Mouse (Mus musculus): ENCODE data around the gene Pgm5.
"Not testable (repeated sequence)": the region's sequence is repeated elsewhere in the genome, so short reads cannot be mapped to it uniquely, and the experiment has no call there.

Gene Pgm5

DNA sequence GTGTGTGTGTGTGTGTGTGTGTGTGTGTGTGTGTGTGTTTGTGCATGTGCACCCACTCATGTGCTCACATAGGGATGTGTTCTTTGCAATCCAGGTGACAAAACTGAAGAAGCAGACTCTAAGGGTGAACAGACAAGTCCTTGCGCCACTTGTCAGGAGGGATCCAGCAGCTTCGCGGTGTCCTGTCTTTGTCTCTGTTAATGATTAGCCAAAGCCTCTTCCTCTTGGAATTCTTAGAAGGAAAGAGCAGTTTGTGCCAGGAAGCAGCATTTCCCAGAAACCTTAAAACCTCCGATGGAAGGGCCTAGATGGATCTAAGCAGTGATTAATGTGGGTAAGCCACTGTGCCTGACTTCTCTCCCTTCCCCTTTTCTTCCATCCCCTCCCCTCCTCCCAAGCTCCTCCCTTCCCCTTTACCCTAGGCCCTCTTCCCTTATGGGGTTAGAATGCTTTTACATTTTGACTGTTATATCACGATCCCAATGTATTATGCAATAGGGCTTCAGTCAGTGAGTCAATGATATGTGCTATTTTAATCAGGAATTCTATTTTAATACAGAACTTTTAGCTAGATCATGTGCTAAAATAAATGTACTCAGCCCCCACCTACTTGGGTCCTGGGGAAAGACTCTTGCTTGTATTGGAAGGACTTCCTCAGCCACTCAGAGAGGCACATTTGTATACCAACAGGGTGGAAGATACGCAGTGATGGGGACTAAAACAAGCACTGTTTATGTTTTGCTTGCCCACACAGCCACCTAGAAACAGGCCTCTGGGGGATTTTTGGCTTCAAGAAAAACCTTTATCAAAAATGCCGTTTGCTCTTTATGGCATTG, 154.4 kb downstream of the Pgm5 start:
- DNase-seq (ENCODE audit: low read depth, low spot score) = no peak

DNA sequence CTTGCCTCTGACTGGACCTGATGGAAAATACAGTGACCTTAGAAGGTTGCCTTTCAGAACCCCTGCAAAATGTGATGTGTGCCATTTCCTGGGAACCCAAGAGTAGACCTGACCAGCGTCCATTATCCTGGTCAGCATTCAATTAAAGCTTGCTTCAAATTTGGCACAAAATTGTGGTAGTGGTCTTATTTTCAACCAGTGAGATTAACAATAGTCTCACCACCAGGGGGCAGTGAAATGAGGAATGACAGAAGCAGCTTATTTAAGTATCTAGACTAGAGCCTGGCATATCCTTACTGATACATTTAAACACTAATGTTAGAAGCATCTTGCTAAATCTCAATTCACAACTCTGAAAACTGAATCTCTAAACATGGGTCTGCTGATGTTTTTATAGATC, 156.3 kb downstream of the Pgm5 start:
- peak; percentile 61 for DNase-seq (ENCODE audit: low read depth, low spot score)

DNA sequence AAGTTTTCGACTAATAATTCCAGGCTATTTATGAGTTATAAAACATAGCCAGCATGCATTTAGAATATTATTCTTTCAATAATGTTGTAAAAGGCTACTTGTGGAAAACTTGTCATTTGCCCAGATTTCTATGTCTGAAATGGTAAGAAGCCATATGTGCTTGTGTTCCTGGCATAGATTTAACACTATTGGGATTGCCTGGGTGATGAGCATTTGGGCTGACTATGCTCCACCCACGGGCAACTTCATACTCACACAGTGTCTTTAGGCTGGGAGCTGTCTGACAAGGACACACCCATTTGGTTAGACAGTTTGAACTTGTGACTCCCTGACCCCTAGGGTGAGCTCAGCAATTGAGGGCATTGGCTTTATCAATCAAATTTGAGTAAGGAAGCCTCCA, 157.3 kb downstream of the Pgm5 start:
- no peak for DNase-seq (ENCODE audit: low read depth, low spot score)

DNA sequence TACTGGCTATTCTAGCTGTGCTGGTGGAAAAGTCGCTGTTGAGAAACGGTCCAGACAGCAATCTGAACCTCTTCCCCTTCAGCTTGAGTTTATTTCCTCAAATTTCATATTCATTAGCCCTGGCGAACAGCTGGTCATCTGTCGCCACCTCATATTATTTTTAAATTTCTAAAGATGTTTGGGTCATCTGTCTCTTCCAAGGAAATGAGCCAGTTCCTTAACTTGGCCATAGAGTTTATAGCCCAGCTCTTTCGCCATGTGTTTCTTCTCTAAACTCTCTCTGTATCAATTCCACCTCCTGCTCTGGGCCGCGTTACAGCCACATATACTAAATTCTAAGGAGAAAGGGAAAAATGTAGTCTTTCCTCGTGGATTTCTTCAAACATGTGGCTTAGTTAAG, 158.0 kb downstream of the Pgm5 start:
- DNase-seq (ENCODE audit: low read depth, low spot score) = no peak

DNA sequence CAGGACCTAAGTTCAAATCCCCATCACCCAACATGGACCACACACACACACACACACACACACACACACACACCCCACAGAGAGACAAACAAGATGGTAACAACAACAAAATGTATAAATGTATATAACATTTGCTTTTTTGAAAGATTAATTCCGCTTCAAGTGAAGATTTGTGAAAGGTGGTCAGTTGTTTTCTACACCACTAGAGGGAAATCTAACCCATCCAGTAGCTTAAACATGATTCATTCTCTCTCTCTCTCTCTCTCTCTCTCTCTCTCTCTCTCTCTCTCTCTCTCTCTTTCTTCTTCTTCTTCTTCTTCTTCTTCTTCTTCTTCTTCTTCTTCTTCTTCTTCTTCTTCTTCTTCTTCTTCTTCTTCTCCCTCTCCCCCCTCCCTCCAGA, 158.5 kb downstream of the Pgm5 start:
- not testable (repeated sequence) for DNase-seq (ENCODE audit: low read depth, low spot score)

DNA sequence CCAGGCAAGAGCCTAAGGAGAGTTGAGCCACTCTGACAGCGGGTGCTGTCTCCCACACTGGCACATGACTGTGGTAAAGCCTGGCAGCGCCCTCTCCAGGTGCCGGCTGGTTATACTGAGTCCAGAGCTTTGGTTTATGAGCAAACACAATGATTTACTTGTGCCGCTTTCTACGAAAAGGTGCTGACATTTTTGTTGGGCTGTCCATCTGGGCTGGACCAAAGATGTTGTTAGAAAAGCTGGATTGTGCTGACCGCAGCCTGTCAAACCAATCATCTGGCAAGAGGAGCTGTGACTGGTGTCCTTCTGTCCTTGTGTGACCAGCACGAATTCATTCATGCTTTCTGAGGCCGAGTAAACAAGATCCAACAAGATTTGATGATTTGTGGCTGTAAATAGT, 159.9 kb downstream of the Pgm5 start:
- DNase-seq (ENCODE audit: low read depth, low spot score) = no peak

DNA sequence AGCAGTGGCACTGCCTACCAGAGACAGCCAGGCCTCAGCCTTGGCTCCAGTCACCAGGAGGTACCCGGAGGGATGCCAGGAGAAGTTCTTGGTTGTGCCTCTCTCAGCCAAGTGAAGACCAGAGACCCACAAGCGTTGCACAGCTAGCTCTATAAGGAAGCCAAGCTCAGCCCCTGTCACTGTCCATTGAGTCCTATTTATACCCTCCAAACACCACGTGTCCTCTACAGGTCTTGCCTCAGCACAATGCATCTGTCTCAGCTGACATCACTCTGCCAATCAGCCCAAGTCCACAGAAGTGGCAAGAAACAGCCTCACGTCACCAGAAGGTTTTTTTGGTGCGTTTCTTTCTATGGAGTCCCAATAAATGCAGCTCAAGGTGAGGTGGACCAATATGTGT, 161.0 kb downstream of the Pgm5 start:
- DNase-seq (ENCODE audit: low read depth, low spot score) = no peak

DNA sequence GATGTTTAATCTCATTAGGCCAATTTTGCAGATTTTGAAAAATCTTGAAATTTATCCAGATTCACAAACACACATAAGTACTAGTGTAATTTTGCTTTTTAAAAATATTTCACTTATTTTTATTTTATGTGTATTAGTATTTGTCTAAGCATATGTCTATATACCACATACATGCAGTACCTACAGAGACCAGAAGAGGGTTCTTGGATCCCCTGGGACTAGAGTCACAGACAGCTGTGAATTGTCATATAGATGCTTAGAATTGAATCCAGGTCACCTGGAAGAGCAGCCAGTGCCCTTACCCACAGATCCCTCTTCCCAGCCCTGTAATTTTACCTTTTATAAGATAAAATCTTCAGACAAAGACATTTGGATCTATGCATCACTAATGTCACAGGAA, 161.7 kb downstream of the Pgm5 start:
- peak; percentile 17 for DNase-seq (ENCODE audit: low read depth, low spot score)

DNA sequence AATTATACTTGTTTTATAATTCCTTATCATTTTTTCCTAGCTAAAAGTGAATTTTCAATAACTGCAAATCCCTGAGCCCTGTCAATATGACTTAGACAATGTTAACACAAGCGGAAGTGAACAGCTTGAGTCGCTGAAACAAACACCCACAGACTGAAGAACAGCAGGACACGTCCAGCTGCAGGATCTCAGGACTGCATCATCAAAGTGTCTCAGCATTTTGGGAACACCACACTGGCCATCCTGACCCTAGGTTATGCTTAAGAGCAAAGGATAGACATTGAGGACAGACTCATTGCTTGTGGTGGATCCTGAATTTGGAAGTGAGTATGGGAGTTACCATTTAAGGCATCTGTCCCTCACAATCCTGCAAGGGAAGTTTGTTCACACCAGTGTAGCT, 162.5 kb downstream of the Pgm5 start:
- no peak for DNase-seq (ENCODE audit: low read depth, low spot score)

DNA sequence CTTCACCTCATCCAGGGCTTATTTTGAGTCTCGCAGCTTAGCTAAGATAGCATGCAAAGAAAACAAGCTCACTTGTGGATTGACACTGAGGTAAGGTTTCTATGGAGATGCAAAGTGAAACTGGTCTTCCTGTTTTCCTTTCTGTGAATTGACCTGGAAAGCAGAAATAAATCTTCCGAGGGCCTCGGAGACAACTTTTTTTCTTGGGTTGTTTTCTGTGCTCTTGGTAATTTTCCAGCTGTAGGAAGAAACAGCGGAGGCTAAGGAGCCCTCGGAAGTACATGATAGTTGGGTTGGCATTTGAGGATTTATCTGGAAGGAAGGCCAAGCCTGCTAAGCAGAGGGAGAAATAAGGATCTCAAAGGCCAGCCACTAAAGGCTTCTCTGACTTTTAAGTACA, 163.0 kb downstream of the Pgm5 start:
- DNase-seq (ENCODE audit: low read depth, low spot score) = no peak

DNA sequence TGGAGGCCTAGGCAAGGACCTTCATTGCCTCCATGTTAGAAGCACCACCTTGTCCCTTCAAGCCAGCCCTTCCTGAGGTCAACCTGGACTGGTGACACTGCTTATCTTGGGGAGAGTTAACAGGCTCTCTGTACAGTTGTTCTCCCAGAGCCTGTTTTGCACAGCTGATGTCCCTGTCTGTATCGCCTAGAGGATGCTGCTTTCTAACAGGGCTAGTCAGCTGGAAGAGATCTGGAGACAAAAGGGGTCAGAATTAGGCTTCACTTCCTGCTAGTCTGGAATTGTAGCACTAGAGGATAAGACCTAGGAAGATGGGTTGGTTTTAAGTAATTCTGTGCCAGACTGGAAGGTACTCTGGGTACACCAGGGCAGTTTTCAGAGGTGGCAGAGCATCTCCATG, 163.7 kb downstream of the Pgm5 start:
- no peak for DNase-seq (ENCODE audit: low read depth, low spot score)

DNA sequence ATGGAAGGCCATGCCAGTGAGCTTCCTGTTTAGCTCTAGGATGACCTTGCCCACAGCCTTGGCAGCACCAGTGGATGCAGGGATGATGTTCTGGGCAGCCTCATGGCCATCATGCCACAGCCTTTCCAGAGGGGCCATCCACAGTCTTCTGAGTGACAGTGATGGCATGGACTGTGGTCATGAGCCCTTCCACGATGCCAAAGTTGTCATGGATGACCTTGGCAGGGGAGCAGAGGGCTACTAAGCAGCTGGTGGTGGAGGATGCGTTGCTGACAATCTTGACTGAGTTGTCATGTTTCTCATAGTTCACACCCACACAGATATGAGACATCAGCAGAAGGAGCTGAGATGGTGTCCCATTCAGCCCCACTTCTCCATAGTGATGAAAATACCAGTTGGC, 169.0 kb downstream of the Pgm5 start:
- no peak for DNase-seq (ENCODE audit: low read depth, low spot score)

DNA sequence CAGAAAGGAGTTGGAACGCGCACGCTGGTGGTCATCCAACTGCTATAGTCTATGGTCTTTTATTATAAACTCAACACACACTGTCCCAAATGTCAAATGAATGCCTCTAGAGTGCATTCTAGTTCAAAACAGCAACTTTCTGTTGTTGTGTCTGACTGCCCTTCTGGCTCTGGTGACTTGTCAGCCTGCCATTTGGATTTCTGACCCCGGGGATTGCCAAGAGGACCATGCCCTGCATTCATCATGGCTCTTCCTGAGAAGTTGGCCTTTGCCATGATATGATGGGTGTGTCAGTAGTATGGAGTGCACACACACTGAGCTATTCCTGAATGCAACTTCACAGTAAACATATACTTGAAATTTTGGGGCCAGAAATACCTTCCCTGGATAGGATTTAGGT, 172.1 kb downstream of the Pgm5 start:
- DNase-seq (ENCODE audit: low read depth, low spot score) = no peak

DNA sequence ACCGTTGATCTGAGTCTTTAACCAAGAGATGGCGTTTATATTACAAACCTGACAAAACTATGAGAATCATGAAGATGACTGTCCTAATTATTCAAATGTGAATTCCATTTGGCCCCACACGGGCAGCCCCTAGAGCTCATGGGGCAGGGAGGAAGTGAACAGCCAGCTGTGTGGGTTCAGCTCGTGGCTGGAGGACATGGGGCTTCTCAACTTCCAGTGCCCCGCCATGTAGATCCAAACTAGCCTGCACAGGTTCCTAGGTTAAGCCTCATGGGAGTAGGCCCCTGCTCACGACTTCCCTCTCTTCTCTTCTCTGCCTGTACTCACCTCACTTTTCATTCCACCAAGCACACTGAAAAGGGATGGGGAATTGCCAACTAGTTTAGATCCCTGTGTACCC, 173.3 kb downstream of the Pgm5 start:
- DNase-seq (ENCODE audit: low read depth, low spot score) = no peak

DNA sequence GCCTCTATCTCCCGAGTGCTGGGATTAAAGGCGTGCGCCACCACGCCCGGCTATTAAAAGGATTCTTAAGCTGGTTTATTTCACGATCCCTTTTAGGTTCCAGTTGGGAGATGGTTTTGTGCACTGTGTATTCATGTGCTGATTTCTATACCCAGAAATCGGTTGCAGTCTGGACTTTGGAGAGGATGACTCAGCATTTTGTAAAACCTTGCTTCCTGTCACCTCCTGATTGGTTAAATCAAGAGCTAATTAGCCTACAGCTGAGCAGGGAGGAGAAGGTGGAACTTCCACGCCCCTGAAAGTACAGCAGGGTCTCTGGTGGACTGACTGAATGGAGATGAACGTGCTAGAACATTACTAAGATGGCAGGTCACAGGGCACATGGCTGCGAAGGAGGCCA, 175.2 kb downstream of the Pgm5 start:
- peak; percentile 77 for DNase-seq (ENCODE audit: low read depth, low spot score)

DNA sequence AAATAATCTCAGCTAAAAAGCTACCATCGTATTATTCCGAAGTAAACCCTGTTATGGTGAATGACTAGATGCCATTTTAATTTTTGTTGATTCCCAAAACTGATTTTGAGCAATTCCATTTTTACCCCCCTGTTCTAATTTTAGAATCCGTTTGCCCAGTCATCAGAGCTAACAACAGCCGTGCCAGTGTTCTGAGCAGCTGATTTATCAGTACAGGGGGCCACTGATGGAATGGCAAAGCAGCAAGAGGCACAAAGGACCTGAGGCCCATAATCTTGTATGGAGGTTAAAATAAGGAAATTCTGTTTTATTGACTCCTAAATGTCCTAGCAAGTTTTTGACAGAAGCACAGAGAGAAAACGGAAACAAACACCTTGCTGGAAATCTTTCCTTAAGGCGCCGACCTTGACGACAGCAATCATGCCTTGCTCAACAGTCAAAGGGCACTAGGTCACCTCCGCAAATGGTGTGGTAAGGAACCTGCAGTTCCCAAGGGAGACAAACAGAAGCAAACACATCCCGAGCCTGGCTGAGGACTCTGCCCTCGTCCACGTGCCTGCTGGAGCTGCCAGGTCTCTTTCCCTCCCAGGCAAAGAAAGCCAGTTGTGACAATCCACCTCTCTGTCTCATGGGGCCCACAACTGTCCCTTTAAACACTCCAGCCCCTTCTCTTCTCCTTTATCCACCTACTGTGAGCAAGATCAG, 178.5 kb downstream of the Pgm5 start:
- no peak for DNase-seq (ENCODE audit: low read depth, low spot score)

DNA sequence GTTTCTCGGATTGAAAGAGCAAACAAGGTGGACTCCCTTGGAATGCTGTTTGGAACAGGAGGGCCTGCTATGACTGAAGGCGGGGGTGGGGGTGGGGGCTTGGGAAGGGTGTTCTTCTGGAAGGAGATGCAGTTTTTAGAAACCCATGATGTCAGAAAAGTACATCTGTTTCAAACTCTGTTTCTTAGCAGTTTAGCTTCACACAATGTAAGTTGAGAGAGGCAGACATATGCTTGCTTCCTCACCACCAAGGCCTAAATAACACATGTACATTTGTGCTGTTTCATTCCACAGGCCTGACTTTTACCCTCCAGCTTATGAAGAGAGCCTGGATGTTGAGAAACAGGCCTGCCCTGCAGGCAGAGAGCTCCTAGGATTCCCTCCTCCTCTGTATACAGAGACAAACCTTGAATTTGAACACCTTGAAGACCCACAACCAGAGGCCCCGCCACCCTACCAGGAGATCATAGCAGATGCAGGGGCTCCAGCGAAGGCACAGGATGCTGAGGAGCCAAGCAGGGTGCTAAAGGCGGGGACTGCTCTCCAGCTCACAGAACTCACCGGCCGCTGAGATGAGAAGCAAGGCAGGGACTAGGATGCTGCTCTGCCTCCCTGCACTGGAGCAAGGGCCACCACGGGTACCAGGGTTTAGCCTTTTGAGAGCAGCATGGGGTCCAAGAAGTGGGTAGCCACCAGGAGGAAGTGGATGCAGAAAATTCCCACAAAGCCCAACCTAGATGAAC, 184.2 kb downstream of the Pgm5 start:
- DNase-seq (ENCODE audit: low read depth, low spot score) = no peak

DNA sequence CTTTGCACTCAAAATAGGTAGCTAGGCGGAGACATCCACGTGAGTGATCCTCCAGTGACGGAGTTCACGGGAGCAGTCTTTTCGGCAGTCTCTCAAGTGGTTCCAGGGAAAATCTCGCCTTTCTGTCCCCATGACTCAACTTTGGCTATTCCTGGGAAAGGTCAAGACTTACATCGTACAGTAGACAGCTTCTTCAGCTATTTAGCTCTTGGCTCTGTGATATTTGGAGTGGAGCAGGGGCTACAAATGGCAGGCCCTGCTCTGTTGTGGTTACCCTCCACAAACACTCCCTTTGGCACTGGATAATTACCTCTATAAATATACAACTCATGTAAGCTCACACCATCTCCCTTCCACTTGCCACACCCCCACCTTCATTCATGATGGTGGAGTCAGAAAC, 185.2 kb downstream of the Pgm5 start:
- no peak for DNase-seq (ENCODE audit: low read depth, low spot score)

DNA sequence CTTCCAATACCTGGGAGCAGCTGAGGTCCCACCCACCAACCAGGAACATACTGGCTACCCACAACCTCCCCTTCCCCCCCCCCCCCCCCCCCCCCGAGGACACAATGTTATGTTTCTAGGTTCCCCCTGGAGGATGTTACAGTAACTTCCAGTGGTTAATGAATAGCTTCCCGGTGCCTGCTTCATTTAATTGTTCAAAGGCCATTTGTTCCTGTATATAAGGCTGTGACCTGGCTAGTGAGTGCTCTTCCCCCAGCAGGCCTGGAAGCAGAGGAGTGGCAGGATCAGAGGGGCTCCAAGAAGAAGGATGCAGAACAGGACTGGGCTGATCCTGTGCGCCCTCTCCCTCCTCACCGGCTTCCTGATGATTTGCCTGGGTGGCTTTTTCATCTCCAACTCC, 187.9 kb downstream of the Pgm5 start, which contains the start of gene Tmem252:
TSS of gene Tmem252 (plus strand) at position 247 of the 400 bp plus-strand sequence.
- DNase-seq (ENCODE audit: low read depth, low spot score) = no peak

DNA sequence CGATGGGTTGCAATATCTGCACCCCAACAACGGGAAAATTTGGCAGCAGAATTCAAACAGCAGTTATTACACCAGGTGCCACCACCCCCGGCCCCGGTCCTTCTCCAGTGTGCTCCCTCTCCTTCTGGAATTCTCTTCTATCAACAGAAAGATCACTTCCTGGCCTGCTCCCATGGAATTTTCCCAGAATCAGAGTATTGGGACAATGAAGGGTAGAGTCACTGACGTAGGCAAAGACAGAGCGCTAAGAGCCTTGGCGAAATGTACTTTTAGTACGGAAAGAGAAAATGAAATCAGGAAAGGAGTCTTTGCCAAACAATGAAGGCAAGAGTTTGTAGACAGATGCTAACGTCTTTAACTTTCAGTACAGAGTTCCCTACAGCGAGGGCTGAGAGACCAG, 188.3 kb downstream of the Pgm5 start:
- no peak for DNase-seq (ENCODE audit: low read depth, low spot score)

DNA sequence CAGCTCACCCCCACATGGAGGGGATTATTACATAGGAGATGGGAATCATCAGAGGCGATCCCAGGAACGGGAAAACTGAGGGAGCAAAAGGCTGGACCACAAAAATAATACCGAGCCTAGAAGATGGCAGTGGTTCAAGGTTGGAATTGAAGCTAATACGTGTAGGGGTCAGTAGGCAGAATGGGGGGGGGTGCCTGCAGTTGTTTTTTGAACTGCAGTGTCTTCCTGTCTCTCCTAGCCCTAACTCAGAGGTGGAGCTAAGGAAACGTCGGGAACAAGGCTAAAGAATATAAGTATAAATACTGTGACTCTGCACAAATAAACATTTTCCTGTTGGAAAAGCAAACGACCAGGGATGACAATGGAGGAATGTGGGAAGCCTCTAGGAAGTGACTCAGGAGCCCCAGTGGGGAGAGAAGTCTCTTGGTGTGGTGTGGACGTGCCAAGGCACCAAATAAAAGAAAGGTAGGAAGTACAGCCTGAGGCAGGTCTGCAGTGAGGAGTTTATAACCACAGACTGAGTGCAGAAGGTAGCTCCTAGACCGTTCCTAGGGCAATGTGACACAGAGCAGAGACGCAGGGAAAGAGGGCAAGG, 189.2 kb downstream of the Pgm5 start:
- no peak for DNase-seq (ENCODE audit: low read depth, low spot score)

DNA sequence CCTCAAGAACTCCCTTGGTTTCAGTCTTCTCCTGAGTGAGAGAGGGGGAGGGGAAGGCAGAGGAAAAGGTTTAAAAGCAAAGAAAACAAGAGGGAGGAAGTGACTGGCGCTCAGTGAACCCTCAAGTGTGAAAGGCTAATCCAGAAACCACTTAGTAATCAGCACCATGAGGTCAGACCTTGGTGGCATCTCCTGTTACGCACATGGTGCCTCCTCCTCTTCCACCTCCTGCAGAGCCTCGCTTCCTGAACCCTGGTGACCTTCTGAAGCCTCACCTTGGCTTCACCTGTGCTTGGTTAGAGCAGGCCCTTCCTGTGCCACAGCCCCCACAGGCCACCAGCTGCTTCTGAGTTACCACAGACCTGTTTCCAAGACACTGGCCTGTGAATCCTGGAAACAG, 190.1 kb downstream of the Pgm5 start:
- DNase-seq (ENCODE audit: low read depth, low spot score) = peak; percentile 7
